Mouse (Mus musculus) retina, postnatal 7 days (tissue): ENCODE data around the gene Gm16506.
"Not testable (repeated sequence)": the region's sequence is repeated elsewhere in the genome, so short reads cannot be mapped to it uniquely, and the experiment has no call there.

Experiments
- DNase-seq: peaks from one replicate; pipeline ENCODE4 v3.0.0-alpha.2; 2012; ENCODE audit warnings: low read depth, low spot score

Gm16506 gene

DNA sequence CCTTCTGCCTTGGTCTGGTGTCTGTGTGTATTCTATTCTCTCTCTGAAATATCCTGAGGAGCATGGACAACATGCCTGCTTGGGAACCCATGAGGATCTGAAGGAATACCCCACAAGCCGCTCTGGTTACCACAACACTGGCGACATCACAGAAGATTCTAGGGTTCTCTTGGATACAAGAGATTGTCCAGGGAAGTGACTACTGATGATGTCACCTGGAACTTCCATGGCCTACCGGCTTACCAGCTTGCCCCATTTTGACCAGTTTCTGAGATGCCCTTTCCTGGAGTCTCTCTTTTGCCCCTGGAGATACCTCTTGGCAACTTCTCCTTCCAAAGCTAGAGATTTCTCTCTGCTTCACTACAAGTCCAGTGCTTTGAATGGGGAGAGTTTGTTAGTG, at the start of gene Gm16506:
Gm16506 (minus strand) TSS at position 101 of the 400 bp plus-strand sequence.
- DNase-seq = not testable (repeated sequence)

DNA sequence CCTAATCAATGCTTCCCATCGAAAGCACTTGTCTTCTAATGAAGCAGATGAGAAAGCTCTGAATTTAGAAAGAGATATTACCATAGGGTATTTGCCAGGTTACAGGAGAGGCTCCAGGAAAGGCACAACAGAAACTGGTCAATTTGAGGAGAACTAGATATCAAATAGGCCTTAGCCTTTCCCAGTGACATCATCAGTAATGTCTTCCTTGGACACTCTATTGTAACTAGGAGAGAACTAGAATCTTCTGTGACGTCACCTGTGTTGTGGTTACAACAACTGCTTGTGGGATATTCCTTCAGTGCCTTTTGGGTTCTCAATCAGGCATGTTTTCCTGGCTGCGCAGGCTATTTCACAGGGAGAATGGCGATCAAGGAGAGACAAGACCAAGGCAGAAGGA, 20.3 kb upstream of the Gm16506 start, which contains the start of gene Gm6526:
Gm6526 (plus strand) TSS at position 301 of the 400 bp plus-strand sequence.
- not testable (repeated sequence) for DNase-seq

DNA sequence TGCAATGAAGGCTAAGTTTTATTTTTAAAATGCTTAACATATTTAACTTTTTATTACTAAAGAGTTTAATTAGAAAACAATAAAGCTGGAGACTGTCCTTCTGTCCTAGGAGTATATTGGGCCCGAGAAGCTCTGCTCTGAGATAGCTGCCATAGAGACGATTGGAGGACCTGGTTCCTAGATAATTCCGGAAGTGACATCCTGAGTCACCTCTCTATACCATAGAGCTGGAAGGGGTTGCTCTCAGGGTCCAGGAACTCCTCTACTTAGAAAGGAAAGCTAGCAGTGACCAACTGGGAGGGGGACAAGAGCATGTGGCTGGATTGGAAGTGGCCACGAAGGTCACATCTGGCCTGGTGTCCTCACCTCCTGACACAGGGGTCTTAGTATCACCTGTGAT, 29.7 kb downstream of the Gm16506 start, which contains the start of gene Gm7324:
Gm7324 (plus strand) TSS at position 208 of the 400 bp plus-strand sequence.
- not testable (repeated sequence) for DNase-seq

DNA sequence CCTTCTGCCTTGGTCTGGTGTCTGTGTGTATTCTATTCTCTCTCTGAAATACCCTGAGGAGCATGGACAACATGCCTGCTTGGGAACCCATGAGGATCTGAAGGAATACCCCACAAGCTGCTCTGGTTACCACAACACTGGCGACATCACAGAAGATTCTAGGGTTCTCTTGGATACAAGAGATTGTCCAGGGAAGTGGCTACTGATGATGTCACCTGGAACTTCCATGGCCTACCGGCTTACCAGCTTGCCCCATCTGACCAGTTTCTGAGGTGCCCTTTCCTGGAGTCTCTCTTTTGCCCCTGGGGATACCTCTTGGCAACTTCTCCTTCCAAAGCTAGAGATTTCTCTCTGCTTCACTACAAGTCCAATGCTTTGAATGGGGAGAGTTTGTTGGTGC, 50.2 kb downstream of the Gm16506 start, which contains the start of gene Gm8165:
Gm8165 (minus strand) TSS at position 101 of the 400 bp plus-strand sequence.
- DNase-seq = not testable (repeated sequence)
